Mouse (Mus musculus) embryo, embryonic 10.5 days (tissue): Measurements from ENCODE around the gene Sh3bp4.

Source experiments
- DNase-seq: peaks from one replicate; pipeline ENCODE4 v3.0.0-alpha.2; 2015; ENCODE audit warnings: low spot score

Gene Sh3bp4

GRCm38 (mm10) chr1:89071371-89072142 lies 1.3 kb downstream of the Sh3bp4 start:
- peak; percentile 57 for DNase-seq

- peak; percentile 39 for DNase-seq
Measured at GRCm38 (mm10) chr1:89072143-89072990, 2.2 kb downstream of the Sh3bp4 start.

- no peak for DNase-seq
Measured at GRCm38 (mm10) chr1:89073291-89073846, 3.2 kb downstream of the Sh3bp4 start.

GRCm38 (mm10) chr1:89074678-89075077 lies 4.5 kb downstream of the Sh3bp4 start:
- DNase-seq: no peak

- DNase-seq: no peak
Measured at GRCm38 (mm10) chr1:89075120-89075519, 4.9 kb downstream of the Sh3bp4 start.

DNA sequence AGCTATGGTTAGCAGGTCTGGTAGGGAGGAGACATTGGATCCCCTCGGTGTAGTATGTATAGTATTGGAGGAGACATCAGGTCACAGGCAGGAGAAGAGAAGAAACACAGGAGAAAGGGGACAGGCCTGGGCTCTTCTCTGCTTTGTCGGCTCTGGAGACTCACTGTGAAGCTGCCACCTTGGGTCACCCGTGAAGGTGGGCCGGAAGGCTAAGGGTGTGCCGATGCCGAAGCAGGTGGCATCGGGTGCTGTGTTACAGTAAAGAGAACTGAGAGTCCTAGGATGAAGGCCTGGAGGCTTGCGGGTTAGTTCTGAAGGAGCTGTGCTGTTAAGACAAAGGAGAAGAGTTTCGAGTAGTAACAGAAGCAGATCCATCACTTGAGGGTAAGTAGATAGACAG lies 6.6 kb downstream of the Sh3bp4 start:
- DNase-seq: no peak

- DNase-seq: no peak
Measured at GRCm38 (mm10) chr1:89078240-89078639, 8.0 kb downstream of the Sh3bp4 start.

DNA sequence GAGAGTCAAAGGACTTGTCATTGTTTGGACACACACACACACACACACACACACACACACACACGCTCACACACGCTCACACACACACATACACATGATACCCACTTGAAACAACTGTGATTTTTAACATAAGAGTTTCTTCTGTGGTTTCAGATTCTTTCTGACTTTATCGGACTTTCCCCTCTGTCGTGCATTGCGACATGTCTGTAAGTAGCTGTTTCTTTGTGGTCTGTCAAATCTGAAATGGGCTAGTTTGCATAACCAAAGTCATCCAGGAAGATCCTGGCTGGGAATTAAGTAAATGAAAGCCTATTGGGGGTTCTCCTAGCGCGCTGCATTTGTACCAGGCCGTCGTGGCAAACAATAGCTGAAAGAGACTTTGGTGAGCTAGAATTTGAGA lies 8.5 kb downstream of the Sh3bp4 start:
- no peak for DNase-seq

DNA sequence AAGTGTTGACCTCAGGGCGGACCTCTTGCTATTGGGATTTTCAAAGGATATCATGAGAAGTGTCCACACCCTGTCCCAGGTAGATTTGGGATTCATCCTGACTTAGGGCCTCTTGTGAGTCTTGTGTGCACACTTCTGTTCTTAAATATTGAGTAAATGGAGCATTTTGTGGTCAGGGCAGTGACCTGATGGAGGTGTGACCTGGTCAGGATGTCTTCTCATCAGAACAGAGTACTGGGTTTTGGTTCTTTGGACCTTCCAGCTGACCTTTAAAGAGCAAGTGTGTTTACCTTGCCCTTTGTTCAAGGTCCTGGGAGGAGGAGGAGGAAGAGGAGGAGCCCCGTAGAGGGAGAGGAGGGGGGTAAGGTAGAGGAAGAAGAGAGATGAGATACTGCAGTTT lies 9.0 kb downstream of the Sh3bp4 start:
- no peak for DNase-seq

DNA sequence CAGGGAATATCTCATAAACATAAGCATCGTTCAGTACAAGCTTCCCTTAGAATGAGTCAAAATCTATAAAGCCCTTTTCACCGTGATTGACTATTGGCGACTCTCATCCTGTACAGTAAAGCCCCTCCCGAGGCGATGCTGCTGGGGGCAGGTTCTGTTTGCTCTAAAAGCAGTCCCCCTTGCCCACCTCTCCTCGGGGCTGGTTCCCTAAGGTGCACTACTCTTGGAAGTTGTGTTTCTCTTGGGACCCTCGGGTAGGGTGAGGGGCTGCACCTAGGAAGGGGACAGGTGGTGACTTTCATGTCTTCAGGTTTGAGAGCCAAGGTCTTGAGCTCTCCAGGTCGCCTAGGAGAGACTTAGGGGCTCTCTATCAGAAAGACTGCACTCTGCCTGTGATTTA lies 10.2 kb downstream of the Sh3bp4 start:
- no peak for DNase-seq

DNA sequence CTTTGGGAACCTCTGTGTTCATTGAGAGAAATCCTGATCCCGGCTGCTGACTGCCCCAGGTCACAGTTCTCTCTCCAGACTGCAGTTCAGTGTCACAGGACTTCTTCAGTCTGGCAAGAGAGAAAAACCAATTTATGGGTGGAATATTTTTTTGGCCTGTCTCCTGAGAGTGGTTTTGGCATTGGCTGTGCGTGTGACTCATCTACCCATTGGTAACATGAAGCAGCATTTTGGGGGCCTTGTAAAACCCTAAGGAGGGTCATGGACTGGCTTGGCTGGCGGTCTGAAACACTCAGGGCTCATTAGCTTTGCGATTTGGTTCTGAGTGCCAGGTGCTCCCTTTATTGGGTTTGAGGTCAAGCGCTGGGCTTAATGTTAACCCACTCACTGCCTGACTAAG lies 10.6 kb downstream of the Sh3bp4 start:
- DNase-seq: no peak

DNA sequence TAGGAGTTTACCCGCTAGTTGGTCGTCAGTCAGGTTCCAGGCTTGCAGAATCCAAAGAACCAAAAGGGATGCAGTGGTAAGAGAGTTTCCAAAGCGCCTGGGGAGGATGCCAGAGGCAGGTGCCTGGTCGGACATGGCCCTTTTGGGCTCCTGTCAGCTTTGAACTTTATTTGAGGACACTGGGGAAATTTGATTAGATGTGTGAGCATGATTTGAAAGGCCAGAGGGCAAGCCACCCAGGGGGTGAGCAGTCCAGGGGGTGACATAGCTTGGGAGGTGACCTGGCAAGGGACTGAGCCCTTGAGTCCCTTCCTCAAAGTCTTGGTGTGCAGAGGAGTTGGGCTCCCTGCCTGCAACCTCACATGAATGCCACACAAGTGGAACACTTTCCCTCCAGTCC lies 11.2 kb downstream of the Sh3bp4 start:
- no peak for DNase-seq

DNA sequence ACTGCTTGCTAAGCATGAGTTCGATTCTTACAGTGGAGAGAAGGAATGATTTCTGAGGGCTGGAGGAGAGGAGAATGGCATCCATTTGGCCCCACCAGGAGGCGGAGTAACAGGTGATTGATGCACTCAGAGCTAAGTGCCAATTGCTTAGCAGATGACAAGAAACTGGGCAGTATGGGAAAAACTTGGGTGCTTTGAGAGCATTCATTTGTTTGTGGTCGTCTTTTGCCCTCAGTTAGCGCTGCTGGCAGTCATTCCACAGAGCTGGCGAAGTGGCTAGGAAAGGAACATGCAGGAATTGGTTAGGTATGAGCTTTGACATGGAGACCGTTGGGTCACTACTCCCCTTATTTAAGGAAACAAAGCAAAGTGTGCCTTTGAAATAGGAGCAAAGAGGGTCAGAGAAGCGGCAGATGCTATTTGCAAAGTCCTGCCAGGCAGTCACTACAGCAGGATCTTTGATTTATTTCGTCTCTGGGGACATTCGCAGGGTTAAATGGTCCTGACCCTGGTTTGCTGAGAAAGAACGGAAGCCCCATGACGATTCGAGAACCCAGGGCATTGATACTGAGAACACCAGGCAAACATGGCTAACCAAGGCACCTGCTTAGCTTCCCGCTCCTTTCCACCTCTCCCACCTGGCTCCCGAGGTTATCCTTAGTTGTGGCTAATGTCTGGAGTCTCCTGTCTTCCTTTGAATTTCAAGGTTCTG lies 12.1 kb downstream of the Sh3bp4 start:
- peak; percentile 77 for DNase-seq

- no peak for DNase-seq
Measured at GRCm38 (mm10) chr1:89086575-89087153, 16.4 kb downstream of the Sh3bp4 start.

GRCm38 (mm10) chr1:89088144-89088543 lies 17.9 kb downstream of the Sh3bp4 start:
- no peak for DNase-seq

GRCm38 (mm10) chr1:89088748-89089288 lies 18.6 kb downstream of the Sh3bp4 start:
- no peak for DNase-seq

- no peak for DNase-seq
Measured at GRCm38 (mm10) chr1:89089821-89090600, 19.8 kb downstream of the Sh3bp4 start.

DNA sequence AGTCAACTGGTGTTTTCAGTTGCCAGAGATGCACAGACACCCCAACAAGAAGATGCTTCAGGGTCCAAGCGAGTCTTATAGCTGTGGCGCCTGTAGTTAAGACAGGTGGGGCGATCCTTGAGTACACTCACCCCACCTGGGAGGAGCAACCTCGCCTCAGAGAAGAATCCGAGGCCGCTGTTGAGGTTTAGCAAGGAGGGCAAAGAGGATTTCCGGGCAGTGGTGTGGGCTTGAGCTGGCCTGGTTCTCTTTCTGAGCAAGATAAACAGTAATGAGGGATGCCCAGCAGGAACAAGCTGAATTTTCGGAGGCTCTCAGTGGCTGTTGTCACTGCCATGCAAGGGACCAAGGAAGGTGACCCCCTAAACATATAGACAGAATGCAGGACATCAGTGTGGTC lies 20.5 kb downstream of the Sh3bp4 start:
- DNase-seq: no peak

- peak; percentile 57 for DNase-seq
Measured at GRCm38 (mm10) chr1:89092019-89092418, 21.8 kb downstream of the Sh3bp4 start.

DNA sequence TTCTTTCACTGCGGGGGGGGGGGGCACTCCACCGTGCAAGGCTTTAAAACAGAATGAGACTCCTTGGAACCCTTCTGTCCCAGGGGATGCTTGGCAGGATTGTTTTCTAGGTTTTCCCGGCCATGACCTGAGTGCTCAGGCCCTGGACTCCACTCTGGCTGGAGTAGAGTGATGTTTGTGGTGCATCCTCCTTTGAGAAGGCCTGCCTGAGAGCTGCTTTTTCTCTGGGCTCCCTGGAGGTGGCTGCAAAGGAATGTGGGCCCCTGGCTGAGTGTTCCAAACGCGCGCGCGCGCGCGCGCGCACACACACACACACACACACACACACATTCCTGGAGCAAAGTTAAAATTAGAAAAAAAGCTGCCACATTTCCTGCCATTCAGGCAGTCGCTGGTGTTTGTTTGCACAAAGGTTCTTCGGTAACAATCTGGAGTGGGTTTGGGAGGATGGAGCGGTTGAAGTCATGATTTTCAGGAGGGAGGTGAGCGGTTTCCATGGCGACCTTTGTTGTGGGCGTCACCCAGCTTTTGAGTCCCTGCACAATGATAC lies 22.3 kb downstream of the Sh3bp4 start:
- DNase-seq: peak; percentile 85

DNA sequence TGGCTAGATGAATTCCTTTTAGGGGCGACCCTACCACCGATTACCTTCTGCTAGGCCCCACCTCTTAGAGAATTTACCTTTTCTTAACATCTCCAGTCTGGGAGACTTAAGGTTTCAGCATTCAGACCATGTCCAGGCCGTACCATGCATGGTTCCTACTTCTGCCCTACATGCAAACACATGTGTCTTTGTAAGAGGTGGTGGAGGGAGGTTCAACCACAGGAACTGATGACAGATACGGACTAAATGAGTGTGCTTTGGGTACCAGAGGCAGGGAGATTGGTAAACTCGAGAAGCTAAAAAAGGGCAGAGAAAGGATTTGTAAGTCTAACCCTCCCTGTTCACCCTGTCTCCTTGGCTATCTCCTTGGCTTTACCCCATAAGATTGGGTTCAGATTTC lies 23.5 kb downstream of the Sh3bp4 start:
- DNase-seq: no peak
